Mouse (Mus musculus) c-Kit-positive CD71-positive TER-119-negative erythroid progenitor cells, embryonic 14.5 days (primary cell): Measurements from ENCODE around the gene Pym1.

ENCODE experiments used
- DNase-seq: peaks from one replicate; pipeline ENCODE4 v3.0.0-alpha.2; 2013; ENCODE audit warnings: low read depth

Gene Pym1

DNA sequence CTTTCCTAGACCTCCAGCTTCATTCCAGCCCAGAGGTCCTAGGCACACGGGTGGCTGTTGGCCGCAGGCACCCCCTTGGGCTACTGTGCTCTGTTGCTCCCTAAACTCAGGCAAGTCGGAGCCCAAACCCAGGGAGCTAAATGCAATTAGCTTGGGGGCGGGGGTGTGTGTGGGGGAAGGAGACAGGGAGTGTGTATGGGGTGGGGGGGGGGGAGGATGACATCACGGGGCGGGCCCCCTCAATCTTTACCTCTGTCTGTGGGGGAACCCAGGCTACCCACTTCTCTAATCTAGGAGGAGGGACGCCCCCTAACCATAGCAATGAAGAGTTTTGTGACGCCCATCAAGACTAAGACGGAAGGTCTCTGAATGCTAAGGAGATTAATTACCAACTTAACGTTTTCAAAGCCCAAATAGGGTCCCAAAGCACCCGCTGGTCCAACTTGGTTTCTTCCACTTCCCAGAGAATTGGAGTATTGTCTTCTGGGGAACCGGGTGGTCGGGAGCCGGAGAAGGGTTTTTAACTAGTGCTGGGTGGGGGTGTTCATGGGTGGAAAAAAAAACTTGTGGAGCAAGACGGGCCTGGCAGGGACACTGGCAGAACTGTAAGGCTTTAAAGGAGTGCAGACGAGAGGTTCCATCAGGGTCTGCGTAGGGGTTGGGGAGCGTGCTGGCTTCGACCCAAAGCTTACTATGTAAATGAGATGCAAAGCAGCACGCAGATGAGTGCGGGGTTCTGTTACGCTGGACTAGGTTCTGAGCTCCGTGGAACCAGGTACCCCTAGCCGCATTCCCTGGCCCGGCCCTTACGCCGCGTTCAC lies 56.8 kb downstream of the Pym1 start, which contains the start of gene Tmem198b:
TSS of gene Tmem198b (minus strand) at position 100 of the 821 bp plus-strand sequence.
- peak; percentile 34 for DNase-seq

GRCm38 (mm10) chr10:128805092-128806000 lies 57.7 kb downstream of the Pym1 start:
- peak; percentile 98 for DNase-seq

DNA sequence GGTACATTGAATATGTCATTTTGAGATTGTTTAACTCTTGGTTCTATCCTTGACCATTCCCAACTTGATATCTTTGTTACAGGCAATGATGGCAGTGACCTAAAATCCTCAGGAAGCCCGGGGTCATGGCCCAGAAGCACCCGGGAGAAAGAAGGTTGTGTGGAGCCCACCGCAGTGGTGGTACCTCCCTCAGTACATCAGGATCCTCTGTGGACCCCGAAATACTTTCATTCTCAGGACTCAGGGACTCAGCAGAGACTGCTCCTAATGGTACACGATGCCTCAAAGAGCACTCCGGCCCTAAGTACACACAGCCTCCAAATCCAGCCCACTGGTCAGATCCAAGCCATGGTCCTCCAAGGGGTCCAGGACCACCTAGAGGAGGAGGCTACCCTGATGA lies 58.4 kb downstream of the Pym1 start:
- no peak for DNase-seq

GRCm38 (mm10) chr10:128807018-128807417 lies 59.3 kb downstream of the Pym1 start:
- no peak for DNase-seq
